Mouse (Mus musculus) intestine, postnatal 0 days (tissue): ENCODE data around the gene AC134908.4. TPM values are rescaled to one million over a fixed set of nuclear protein-coding genes. Genes with fewer than 3 reads are reported as not detected.
A peak's percentile ranks its signal among the peaks of the same experiment; 100 is the strongest.

Source experiments
- ATAC-seq: fragments of 200-750 bp; cut with Nextera tagmentation; 2 replicates; pipeline ENCODE4 v1.8.0; 2017; ENCODE audit warnings: mild to moderate bottlenecking, moderate TSS enrichment, moderate library complexity
- H3K27ac ChIP-seq: fragments of 300-500 bp; sonication (generic); 2 replicates; pipeline ENCODE4 v1.5.1; 2014; ENCODE audit warnings: mild to moderate bottlenecking, low read depth, low read length, moderate library complexity
- H3K27me3 ChIP-seq: fragments of 300-500 bp; sonication (generic); replicated peaks from 2 replicates; pipeline ENCODE4 v1.6.1; 2014; ENCODE audit warnings: low read length, mixed read lengths; ENCODE audit not compliant: control insufficient read depth, insufficient read depth
- H3K36me3 ChIP-seq: fragments of 300-500 bp; sonication (generic); 2 replicates; pipeline ENCODE4 v1.6.1; 2014; ENCODE audit warnings: mild to moderate bottlenecking, moderate library complexity; ENCODE audit not compliant: control insufficient read depth, insufficient read depth
- H3K4me1 ChIP-seq: fragments of 300-500 bp; sonication (generic); replicated peaks from 2 replicates; pipeline ENCODE4 v1.6.1; 2014; ENCODE audit warnings: antibody characterized with exemption, low read length, mixed read lengths; ENCODE audit not compliant: control insufficient read depth, insufficient read depth
- H3K4me2 ChIP-seq: fragments of 300-500 bp; sonication (generic); replicated peaks from 2 replicates; pipeline ENCODE4 v1.6.1; 2014; ENCODE audit warnings: low read depth, mild to moderate bottlenecking, moderate library complexity
- H3K4me3 ChIP-seq: fragments of 300-500 bp; sonication (generic); 2 replicates; pipeline ENCODE4 v1.5.1; 2014; ENCODE audit warnings: low read depth, low read length
- H3K9ac ChIP-seq: fragments of 300-500 bp; sonication (generic); 2 replicates; pipeline ENCODE4 v1.6.1; 2014; ENCODE audit warnings: mild to moderate bottlenecking, low read depth, low read length
- H3K9me3 ChIP-seq: fragments of 300-500 bp; sonication (generic); 2 replicates; pipeline ENCODE4 v1.6.1; 2016; ENCODE audit warnings: mixed run types; ENCODE audit not compliant: control insufficient read depth
- CTCF ChIP-seq: sonication (generic); IDR thresholded peaks from 2 replicates; pipeline ENCODE4 v1.5.1; 2016; ENCODE audit warnings: low read depth, mild to moderate bottlenecking, control low read depth, antibody characterized with exemption, moderate library complexity
- WGBS: fragments of 180-500 bp; shearing (Covaris S2); extraction: QIAGEN DNeasy Blood & Tissue Kit; methylation state at CpG from one replicate; pipeline ENCODE4 v1.1.7; 2014; 5-methylcytosine and 5-hydroxymethylcytosine counted together
- polyA plus RNA-seq: library from polyadenylated mRNA; unstranded; fragments of >200 nt; fragmentation: Nextera tagmentation; extraction: Ambion mirVana; gene quantifications from 2 replicates; pipeline ENCODE4 v1.2.1, GENCODE M21; 2015

AC134908.4 gene
- polyA plus RNA-seq, 1 experiment from 2014 or later: not detected

GRCm38 (mm10) chr17:25792615-25793014, 2.8 kb downstream of the AC134908.4 start, which contains the start of gene Fam173a:
Fam173a (minus strand) TSS chr17:25792901.
- ATAC-seq: peak; percentile 25; the same call in 1 of the 2 replicates
- H3K27ac ChIP-seq: peak within 1 kb of the TSS; percentile 99
- H3K9ac ChIP-seq: peak within 1 kb of the TSS; percentile 76
- no peaks in the 10 kb centered on the region for H3K27me3 ChIP-seq
- peaks cover 22% of the 10 kb centered on the region; the same call in 1 of the 2 replicates for H3K4me1 ChIP-seq
- H3K36me3 ChIP-seq: peaks cover 16% of the 10 kb centered on the region; the same call in 1 of the 2 replicates
- no peaks in the 10 kb centered on the region for H3K9me3 ChIP-seq
- TF ChIP-seq CTCF: no peak
- WGBS: 0% methylated on average over 14 of the region's 14 CpGs
- H3K4me2 ChIP-seq: peak within 1 kb of the TSS; percentile 85
- H3K4me3 ChIP-seq: peak within 1 kb of the TSS; percentile 83

- ATAC-seq: peak; percentile 92
- H3K4me2 ChIP-seq: peak overlapping the region; percentile 85
- peak overlapping the region; percentile 83 for H3K4me3 ChIP-seq
- under 1% methylated on average over 45 of the region's 45 CpGs for WGBS
- peak overlapping the region; percentile 99 for H3K27ac ChIP-seq
- no peaks in the 10 kb centered on the region for H3K27me3 ChIP-seq
- H3K9ac ChIP-seq: peak overlapping the region; percentile 76
- H3K4me1 ChIP-seq: peaks cover 19% of the 10 kb centered on the region; the same call in 1 of the 2 replicates
- no peak for TF ChIP-seq CTCF
- peaks cover 19% of the 10 kb centered on the region; the same call in 1 of the 2 replicates for H3K36me3 ChIP-seq
- no peaks in the 10 kb centered on the region for H3K9me3 ChIP-seq
These were observed 3.5 kb downstream of the AC134908.4 start for GRCm38 (mm10) chr17:25791843-25792527.

GRCm38 (mm10) chr17:25791320-25791842, 4.1 kb downstream of the AC134908.4 start:
- Histone ChIP-seq H3K27me3 (no peaks in the 10 kb centered on the region), H3K4me1 (peaks cover 19% of the 10 kb centered on the region; the same call in 1 of the 2 replicates), H3K36me3 (peaks cover 19% of the 10 kb centered on the region; the same call in 1 of the 2 replicates), H3K27ac (peak overlapping the region; percentile 99), H3K4me2 (peak overlapping the region; percentile 85), H3K9me3 (no peaks in the 10 kb centered on the region), H3K4me3 (peak overlapping the region; percentile 83), H3K9ac (peak overlapping the region; percentile 76)
- no peak for ATAC-seq
- 20% methylated on average over 19 of the region's 19 CpGs for whole genome bisulfite sequencing
- TF ChIP-seq CTCF: 0 out of 2 replicates have a peak, but pooled peaks have one; percentile 30

GRCm38 (mm10) chr17:25786781-25787504, 8.5 kb downstream of the AC134908.4 start:
- no peak for ATAC-seq
- peaks cover 32% of the 10 kb centered on the region; the same call in 1 of the 2 replicates for H3K36me3 ChIP-seq
- no peak overlapping the region for H3K4me3 ChIP-seq
- WGBS: 89% methylated on average over 9 of the region's 9 CpGs
- H3K4me1 ChIP-seq: peaks cover 10% of the 10 kb centered on the region; the same call in 1 of the 2 replicates
- no peak for TF ChIP-seq CTCF
- H3K27ac ChIP-seq: no peak overlapping the region
- H3K4me2 ChIP-seq: no peak overlapping the region
- H3K27me3 ChIP-seq: no peaks in the 10 kb centered on the region
- no peaks in the 10 kb centered on the region for H3K9me3 ChIP-seq
- no peak overlapping the region for H3K9ac ChIP-seq

- Histone ChIP-seq H3K4me3 (peak within 1 kb of the TSS; percentile 65), H3K4me1 (peaks cover 6% of the 10 kb centered on the region; the same call in 1 of the 2 replicates), H3K27ac (no peak within 1 kb of the TSS), H3K9ac (peak within 1 kb of the TSS; percentile 55; the same call in 1 of the 2 replicates), H3K9me3 (no peaks in the 10 kb centered on the region), H3K36me3 (peaks cover 38% of the 10 kb centered on the region; the same call in 1 of the 2 replicates), H3K4me2 (peak within 1 kb of the TSS; percentile 88), H3K27me3 (no peaks in the 10 kb centered on the region)
- ATAC-seq: no peak
- WGBS: 76% methylated on average over 3 of the region's 3 CpGs
- no peak for TF ChIP-seq CTCF
These were observed 9.2 kb downstream of the AC134908.4 start, which contains the start of gene Ccdc78 for GRCm38 (mm10) chr17:25786280-25786679. Ccdc78 (plus strand) TSS chr17:25786580.
